Mouse (Mus musculus) left cerebral cortex, adult 9 months (tissue): Measurements from ENCODE around the gene Tnfrsf1b.

ENCODE experiments used
- DNase-seq, 2 experiments: peaks; one replicate each; pipeline ENCODE4 v3.0.0; 2022; ENCODE audit warnings: low spot score in 2 of 2

Tnfrsf1b gene

DNA sequence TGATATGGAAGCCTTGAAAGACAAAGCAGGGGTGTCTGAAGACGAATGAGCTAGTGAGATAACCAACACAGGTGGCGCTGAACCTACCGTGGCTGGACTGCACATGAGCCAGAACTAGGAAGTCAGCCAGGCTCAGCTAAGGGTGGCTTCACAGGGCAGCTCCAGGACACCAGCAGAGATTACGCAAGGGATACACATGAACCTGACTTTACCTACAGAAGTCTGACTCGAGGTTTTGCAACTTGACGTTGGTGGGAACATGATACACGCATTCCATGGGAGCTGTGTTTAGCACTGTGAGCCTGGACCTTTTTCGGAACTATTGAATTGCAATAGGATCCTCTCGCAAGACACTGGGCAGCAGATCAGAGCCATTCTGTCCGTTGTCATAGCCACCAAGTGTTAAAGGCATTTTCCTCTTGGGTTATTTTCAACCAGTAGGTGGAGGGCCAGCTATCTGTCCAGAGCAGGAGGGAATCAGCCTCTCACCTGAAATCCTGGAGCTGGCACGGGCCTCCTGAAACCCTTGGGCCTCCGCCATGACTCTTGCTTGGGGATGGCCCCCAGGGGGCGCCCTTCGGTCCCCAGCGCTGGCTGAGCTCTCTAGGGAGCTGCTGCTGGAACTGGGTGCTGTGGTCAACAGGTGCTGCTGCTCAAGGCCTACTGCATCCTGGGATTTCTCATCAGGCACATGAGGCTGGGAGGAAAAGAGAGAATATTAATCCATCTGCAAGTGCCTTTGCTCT lies 27.3 kb downstream of the Tnfrsf1b start:
- no peak for DNase-seq

DNA sequence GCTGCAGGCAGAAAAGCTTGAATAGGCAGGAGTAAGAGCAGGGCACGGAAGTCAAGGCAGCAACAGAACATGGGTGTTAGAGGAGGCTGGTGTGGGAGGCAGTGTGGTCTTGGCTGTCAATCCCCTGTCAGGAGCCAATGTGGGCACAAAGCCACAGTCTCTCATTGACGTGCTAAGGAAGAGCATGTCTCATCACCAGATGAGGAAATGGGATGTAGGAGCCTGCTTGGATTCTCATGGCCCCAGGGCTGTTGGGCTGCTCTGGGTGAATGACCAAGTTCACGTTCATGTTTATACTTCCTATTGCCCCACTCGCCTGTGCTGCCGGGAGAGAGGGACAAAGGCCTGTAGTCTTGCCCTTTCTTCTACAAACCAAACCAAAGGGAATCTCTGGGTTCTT lies 28.8 kb downstream of the Tnfrsf1b start:
- DNase-seq: no peak

DNA sequence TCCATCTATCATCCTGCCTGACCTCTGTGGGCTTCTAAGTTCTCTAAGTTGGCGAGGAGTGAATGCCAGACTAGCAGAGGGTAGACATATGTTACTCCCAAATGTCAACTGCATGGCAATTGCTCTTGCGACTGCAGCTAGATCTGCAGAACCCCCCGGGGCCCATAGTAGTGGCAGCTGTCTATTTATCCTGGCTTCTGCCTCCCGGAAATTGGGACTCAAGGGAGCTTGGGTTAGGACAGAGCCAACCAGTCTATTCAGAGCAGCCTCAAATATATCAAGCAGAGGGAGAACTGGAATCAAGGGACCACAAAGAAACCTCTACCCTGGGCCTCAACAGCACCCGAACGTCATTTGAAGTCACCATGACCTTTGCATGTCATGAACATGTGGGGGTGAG lies 29.6 kb downstream of the Tnfrsf1b start:
- no peak for DNase-seq

DNA sequence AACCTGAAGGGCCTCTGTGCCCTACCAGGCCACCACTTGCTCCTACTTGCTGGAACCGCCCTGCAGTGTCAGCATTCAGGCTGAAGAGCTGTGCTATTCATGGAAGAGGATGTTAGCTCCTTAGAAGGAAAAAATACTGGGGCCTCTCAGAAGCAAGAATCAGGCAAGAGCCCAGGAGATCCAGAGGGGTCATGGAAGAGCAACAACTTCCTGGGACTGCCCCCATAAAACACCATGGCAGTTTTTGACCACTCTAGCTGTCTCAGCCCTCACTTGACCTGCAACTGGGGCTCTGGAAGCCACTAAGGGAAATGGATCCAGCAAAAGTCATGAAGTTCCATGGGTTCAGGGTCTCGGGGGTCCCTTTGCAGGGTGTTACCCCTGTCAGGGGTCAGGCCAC lies 31.3 kb downstream of the Tnfrsf1b start:
- DNase-seq: no peak

DNA sequence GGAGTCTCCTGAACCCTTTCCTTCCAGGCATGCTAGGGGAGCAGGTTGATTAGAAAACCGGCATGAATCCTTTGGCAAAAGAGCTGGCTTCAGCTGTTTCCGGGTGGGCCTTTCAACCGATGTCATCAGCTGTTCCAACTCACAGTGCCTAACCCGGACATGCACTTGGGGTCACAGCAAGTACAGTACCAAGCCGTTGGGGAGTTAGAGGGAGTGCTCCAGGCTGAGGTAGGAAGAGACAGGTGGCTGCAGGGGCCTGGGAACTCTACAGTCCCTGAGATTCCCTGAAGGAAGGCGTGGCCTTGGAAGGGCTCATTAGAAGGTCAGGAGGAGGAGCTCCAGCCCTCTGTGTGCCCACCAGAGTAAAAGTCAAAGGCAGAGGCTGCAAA lies 31.9 kb downstream of the Tnfrsf1b start:
- no peak for DNase-seq

DNA sequence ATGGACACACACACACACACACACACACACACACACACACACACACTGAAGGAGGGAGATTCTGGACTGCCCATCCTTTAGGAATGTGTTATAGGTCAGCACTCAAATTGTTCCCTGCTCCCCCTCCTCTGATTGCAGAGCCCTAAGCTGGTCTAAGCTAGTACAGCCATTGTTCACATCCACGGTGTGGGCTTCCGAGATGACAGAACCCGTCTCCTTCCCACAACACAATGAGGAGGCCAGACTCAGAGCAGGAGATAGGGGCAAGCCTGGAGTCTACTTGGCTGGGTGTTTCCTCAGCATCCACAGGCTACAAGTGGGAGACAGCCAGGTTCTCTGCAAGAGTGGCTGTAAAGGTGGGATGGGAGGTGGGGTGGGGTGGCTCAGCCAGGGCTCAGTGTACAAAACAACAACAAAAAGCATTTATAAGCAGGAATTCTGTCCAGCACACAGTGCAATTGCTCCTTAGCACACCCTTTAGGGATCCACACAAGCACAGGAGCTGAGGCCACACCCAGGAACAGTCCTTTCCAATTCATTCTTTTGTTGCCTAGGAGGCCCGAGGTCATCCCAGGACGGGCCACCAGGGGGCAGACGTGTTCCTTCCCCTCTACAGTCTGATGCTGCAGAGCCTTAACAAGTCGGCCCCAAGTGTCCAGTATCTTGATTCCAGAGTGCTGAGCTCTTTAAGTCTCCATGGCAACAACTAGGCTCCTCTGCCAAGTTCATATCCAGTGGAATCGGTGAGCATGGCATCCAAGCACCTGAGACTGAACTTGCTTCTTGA lies 32.5 kb downstream of the Tnfrsf1b start:
- DNase-seq: peak; percentile 67 to 95

DNA sequence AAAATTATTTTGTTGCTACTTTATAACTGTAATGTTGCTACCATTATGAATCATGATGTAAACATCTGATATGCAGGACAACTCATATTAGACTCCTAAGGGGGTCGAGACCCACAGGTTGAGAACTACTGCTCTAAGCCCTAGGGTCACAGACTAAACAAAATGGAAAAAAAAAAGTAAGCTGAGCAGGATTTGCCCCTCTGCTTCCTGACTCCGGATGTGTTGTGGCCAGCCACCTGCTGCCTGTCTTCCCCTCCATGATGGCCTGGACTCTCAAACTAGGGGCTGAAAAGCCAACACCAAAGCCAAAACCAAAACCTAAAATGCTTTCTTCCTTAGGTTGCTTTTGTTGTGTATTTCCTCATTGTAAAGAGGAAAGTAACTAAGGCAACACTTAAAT lies 35.6 kb downstream of the Tnfrsf1b start:
- DNase-seq: no peak

DNA sequence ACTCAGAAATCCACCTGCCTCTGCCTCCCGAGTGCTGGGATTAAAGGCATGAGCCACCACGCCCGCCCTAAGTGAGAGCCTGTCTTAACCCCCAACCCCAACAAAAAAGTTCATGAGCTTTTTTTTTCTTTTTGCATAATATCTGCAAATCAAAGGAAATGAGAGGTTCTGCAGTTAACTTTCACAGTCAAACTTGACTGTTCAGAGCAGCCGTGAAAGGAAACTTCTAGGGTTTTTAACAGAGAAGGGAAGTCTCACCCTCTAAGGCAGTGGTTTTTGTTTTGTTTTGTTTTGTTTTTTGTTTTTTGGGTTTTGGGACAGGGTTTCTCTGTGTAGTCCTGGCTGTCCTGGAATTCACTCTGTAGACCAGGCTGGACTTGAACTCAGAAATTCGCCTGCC lies 36.1 kb downstream of the Tnfrsf1b start:
- DNase-seq: no peak

DNA sequence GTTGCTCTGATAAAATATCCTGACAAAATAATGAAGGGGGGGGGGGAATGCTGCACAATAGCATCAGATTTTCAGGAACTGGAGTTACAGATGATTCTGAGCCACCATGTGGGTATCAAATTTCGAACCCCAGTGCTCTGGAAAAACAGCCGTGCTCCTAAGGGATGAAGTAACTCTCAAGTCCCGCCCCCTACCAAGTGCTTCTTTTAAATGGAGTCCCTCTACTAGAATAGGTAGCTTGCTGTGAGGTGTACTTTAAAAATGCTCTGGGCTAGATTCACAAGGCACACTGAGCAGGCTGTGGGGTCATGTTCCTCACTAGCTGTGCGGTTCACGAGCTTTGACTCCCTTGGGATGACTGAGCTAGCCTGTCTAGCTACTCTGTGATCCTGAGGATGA lies 37.0 kb downstream of the Tnfrsf1b start:
- DNase-seq: no peak

DNA sequence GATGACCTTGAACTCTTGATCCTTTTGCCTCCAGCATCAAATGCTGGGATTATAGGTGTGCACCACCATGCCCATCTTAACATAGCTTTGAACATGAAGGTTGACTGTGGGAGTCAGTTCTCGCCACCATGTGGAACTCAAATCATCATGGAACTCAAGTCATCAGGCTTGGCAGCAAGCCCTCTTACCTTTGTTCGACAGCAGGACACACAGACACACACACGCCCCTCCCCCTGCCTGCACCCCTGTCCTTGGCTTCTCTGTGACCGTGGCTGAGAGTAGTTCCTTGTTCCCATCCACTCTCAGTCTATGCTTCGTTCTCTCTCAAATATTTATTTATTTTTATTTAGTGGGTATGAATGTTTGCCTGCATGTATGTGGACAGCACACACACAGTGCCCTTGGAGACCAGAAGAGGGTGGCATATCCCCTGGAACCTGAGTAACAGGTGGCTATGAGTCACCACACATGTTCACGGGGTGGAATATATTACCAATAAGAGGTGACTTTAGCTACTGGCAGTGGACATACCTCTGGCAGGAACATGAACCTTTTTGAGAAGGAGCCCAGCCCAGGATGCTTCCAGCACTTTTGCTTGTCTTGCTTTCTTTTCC lies 37.5 kb downstream of the Tnfrsf1b start:
- DNase-seq: no peak

DNA sequence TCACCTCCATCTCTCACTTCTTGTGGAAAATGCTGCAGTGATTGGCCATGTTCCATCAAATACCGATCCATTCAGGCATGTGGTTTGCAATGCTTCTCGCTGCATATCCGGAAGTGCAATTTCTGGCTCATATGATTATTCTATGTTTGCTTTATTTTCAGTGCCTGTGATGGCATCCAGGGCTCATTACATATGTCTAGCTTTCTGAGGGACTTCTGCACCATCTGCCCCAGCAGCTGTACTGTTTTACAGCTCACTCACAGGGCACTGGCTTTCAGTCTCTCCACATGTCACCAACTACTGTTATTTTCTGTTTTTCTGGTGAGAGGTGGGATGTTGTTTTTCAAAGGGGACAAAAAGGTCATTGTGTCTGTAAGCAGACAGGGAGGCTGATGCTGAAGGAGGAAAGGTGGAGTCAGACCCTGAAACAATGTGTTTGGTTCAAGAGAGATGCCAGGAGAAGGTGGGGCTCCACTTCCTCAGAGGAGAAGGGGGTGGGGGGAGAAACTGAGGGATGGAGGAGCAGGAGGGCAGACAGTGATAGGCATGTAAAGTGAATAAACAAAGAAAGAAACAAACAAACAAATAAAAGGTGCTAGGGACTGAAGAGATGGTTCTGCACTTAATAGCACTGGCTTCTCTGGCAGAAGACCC lies 38.8 kb downstream of the Tnfrsf1b start:
- peak in 1 of 2 experiments; percentile 34 for DNase-seq

DNA sequence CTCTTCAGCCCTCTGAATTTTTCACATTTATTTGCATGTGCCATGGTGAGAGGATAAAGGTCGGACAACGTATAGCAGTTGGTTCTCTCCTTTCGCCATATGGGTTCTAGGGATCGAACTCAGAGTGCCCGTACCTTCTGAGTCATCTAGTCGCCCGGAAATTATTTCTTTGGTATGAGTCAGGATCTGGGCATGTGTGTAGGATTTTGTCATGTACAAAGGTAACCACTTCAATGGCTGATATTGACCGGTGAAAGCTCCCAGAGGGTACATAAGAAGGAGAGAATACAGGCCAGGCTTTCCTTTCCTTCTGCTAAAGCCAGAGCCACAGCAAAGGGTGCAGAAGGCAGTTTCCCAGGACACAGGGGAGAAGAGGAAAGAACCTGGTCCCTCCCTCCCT lies 41.9 kb downstream of the Tnfrsf1b start:
- no peak for DNase-seq

DNA sequence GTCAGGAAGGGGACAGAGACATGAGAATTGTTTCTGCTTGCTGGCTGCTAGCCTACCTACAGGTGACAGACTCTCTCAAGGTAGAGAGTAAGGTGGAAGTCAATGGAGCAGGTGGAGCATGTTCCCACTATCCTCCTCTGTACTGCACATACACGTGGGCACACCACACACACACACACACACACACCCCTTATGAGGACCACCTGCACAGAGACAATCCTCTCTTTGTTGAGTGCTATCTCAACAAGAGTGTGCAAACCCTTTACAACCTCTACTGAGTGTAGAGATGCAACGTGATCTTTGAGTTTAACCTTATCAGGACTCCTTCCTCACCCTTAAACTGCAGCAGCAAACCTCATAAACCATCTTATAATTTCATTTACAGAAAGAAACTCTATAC lies 43.4 kb downstream of the Tnfrsf1b start:
- no peak for DNase-seq

DNA sequence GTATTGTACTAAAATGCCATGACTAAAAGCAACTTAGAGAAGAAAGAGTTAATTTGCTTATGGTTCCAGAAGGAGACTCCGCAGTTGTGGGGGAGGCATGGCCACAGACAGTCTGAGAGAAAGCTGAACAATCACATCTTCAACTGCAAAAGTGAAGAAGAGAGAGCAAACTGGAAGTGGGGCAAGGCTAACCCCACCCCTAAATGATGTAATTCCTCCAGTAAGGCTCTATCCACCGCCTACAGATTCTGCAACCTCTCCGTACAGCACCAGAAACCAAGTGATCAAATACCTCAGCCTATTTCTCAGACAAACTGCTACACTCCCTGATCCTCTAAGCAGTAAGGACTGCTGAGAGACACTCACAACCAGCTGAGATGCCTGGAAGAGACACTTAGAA lies 45.2 kb downstream of the Tnfrsf1b start:
- no peak for DNase-seq

DNA sequence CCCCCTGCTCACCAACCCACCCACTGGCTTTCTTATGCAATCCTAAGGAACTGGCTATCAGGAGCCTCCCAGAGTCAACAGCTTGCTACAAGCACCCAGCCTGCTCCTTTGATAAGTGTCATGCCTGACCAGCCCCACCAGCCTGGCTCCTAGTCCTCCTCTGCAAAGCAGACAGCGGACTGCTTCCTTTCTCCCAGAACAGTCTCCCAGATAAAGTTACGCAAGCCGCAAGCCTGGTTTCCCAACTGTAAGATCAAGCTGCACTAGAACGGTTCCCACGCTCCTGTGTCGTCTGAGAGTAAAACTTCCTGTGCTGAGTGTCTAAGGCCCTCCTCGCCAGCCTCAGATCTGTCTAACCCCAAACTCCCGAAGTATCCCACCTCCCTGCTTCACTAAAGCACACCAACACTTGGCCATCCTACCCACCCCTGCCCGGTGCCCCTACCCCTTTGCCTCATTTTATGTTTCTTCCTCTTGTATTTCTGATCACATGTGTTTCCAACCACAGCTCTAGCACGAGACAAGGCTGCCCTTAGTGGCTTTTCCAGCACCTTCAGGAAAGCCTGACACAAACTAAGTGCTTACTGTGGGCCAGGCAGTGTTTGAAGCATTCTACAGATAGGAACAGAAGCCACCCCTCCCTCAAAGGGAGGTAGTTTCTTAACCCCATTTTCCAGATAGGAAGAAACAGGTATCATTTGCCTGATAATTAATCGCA lies 46.5 kb downstream of the Tnfrsf1b start:
- DNase-seq: peak in 1 of 2 experiments; percentile 34

DNA sequence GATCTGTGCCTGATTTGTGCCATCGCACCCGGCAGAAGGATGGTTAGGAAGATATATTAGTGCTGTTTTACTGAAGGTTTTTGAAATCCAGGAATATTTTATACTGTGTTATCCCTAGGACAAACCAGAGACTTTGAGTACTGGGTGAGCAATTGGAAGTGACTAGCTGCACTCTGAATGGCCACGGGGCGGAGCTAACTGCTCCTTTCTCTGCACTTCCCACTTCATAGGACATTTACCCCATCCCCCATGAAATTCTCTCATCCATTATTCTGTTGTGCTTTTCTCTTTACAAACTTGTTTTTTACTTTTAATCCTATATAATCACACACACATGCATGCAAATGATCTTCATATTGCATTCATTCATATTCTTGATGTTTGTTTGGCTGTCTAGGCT lies 50.1 kb downstream of the Tnfrsf1b start:
- DNase-seq: no peak

DNA sequence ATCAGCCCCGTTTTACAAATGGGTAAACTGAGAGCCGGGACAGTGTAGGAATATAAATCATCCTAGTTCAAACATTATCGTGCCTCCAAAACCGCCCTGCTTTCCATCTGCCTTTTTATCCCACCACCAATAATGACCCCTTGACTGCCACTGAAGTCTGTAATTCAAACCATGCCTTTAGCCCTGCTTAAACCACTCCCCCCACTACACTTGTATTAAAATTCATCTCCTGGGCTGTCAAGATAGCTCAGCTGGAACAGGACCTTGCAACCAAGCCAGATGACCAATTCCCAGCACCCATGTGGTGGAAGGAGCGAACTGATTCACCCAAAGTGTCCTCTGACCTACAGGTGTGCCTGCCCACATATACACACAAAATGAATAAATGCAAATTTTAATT lies 51.5 kb downstream of the Tnfrsf1b start:
- DNase-seq: no peak

DNA sequence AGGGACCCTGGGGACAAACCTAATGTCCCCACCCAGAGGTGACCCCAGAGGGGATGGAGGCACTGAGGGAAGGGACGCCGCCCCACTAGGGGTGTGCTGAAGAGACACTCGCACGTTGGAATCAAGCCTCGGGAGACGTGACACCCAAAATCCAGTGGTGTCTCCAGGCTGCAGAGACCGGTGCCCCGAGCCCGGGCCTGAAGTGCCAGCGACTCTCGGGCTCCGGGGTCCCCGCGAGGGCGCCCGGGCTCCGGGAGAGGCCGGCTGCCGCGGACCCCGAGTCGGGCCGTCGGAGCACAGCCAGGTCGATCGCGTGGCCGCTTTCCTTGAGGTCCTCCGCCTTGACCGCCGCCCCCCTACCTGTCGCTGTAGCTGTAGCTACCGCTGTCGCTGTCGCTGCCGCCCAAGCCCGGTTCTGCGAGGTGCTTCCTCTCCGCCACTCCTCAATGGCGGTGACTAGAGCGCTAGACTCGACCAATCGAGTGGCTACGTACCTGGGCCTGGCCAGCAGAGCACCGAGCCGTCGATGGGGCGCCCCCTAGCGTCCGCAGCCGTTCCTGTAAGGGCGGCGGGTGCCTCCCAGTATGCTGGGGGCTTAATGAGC lies 52.0 kb downstream of the Tnfrsf1b start, which contains the start of gene Vps13d:
Vps13d (minus strand) TSS at position 447 of the 604 bp plus-strand sequence.
- peak in 1 of 2 experiments; percentile 86 for DNase-seq

DNA sequence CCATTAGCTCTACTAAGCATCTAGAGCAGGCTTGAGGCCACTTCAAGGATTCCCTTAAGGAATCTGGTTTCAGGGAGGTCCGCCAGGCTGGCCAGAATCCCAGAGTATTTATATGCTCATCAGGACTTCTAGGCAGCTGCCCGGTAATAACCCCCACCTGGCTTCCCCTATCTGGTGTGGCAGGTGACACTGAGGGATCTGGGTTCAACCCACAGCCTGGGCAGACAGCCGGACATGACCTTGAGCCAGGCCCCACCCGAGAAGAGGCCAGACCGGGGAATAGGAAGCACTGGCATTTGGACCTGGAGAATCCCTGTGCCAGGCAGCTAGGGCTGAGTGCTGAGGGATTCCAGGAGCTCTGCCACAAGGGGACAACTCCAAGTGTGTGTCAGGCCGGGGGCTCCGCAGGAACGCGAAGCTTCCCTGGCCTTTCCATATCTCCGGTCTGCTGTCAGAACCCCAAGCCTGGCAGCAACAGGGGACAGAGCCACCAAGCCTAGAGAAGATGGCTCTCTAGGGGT lies 52.6 kb downstream of the Tnfrsf1b start:
- no peak for DNase-seq

DNA sequence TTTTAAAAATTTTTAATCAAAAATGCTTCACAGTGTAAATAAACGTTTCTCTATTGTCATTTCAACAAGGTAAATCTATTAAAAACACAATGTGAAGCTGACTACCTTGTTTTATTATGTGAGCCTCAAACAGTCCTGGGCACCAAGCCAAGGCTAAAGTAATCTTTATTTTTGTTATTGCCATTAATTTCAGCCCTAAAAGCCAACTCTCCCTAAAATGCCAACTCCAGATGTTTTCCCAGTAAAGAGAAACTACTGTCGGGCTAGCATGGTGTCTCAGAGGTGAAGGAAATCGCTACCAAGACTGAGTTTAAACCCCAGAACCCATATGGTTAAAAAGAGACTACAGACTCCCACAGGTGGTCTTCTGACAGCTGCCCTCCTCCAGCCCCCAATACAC lies 53.3 kb downstream of the Tnfrsf1b start:
- DNase-seq: no peak

DNA sequence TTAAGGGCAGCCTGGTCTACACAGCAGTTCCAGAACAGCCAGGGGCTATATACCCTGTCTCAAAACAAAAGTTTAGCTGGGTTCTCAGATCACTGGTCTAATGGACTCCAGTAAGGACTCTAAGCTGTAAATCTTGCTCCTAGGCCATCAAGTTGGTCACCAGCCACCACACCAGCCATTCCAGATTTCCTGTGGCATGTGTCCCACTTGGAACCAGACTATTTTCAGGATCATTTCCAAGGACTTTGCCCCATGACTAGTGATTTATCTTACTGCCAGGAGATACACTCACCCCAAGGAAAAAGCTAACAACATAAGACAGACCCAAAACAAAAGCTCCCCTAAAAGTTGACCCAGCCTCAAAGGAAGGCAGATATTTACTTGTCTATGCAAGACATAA lies 54.0 kb downstream of the Tnfrsf1b start:
- DNase-seq: no peak
